Mouse (Mus musculus): ENCODE measurements around the gene Atrnl1.
"Not testable (repeated sequence)": the region's sequence is repeated elsewhere in the genome, so short reads cannot be mapped to it uniquely, and the experiment has no call there.

Atrnl1 gene

GRCm38 (mm10) chr19:57816221-57816996, 205.6 kb downstream of the Atrnl1 start:
- DNase-seq (ENCODE audit: low read depth in 1 of 2, low spot score in 2 of 2), result no peak

DNA sequence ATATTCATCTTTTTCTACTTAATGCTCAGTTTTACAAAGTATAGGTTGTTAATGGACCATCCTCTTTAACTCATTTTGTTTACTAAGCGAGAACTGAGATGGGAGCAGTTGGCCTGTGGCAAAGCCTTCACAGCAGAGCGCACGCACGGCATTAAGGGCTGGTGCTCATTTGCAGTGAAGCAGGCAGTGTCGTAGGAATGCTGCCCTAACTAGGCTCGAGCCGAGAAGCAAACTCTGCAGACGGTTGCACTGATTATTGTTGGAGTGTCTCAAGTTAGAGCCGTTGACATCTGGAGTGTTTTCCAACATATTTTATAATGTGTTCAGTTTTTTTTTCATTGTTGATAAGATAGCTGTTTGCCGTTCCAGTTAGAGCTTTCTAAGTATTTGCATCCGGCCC, 206.9 kb downstream of the Atrnl1 start:
- no peak for DNase-seq (ENCODE audit: low read depth in 1 of 2, low spot score in 2 of 2)

GRCm38 (mm10) chr19:57823446-57823845, 212.6 kb downstream of the Atrnl1 start:
- no peak for DNase-seq (ENCODE audit: low read depth in 1 of 2, low spot score in 2 of 2)

- no peak for DNase-seq (ENCODE audit: low read depth in 1 of 2, low spot score in 2 of 2)
Measured at GRCm38 (mm10) chr19:57825271-57826207, 214.7 kb downstream of the Atrnl1 start.

GRCm38 (mm10) chr19:57833083-57833482, 222.2 kb downstream of the Atrnl1 start:
- no peak for DNase-seq (ENCODE audit: low read depth in 1 of 2, low spot score in 2 of 2)

DNA sequence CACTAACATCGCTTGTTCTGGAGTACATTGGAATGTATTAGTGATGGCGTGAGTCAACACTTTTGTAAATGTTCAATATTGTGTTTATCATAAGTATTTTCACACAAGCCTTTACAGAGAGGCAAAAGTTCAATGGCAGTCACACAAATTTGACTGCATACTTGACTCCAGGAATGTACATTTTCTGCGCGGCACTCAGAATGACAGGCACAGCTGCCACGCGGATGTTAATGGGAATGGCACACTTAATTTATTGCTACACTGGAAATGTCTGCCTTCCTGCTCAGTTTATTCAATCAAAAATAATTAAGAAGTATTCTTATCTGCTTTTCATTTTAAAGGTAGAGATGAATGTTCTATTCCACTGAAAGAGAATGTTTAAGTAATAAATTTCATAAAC, 227.0 kb downstream of the Atrnl1 start:
- DNase-seq (ENCODE audit: low read depth in 1 of 2, low spot score in 2 of 2), result no peak

DNA sequence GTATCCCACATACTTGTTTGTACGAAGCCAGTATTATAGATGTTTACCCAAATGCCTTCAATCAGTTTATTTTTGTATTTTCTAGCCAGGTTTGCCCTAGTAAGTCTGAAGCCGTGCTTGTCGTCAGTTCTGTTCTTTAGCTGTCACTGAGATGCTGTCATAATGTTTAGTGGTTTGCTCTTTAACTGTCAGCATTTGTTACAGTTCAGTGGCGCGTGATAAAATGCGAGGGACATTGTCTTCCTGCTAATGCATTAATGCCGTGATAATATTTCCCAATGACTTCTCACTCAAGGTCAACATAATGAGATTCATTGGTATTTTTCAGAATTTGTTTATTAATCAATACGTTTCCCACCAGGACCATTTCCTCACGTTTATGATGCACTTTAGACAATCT, 227.7 kb downstream of the Atrnl1 start:
- no peak for DNase-seq (ENCODE audit: low read depth in 1 of 2, low spot score in 2 of 2)

DNA sequence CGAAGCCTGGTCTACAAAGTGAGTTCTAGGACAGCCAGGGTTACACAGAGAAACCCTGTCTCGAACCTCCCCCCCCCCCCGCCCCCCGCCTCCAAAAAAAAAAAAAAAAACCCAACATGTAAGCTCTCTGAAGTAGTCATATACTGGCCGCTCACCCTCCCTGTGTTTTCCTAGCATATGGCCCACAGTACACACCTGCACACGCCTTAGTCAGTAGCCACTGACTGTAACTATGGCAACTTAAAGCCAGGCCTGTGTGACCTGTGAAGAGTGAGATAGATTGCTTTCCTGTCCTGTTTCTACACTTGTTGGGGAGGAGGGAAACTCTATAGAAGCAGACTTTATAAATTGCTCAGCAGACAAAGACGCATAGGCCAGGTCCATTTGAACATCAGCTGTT, 239.1 kb downstream of the Atrnl1 start:
- DNase-seq (ENCODE audit: low read depth in 1 of 2, low spot score in 2 of 2), result no peak

- DNase-seq (ENCODE audit: low read depth in 1 of 2, low spot score in 2 of 2), result no peak
Measured at GRCm38 (mm10) chr19:57868350-57868749, 257.5 kb downstream of the Atrnl1 start.

DNA sequence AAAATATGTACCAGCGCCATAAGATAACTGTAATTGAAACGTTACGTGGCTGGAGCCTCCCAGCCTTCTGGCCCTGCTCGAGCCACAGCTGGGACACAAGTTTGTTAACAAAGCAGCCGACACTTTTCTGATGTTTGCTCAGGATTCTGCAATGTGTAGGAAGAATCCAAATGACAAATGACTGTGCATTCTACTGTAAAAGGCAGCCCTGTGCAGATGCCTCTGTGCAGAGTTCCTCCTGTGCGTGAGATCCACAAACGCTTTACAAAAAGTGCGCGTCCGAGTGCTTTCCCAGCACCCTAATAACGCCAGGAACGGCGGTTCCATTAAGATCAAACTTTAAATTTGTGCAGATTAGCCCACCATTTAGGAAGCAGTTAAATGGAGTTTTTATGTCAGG, 260.0 kb downstream of the Atrnl1 start:
- no peak for DNase-seq (ENCODE audit: low read depth in 1 of 2, low spot score in 2 of 2)

- no peak for DNase-seq (ENCODE audit: low read depth in 1 of 2, low spot score in 2 of 2)
Measured at GRCm38 (mm10) chr19:57876057-57876456, 265.2 kb downstream of the Atrnl1 start.

- no peak for DNase-seq (ENCODE audit: low read depth in 1 of 2, low spot score in 2 of 2)
Measured at GRCm38 (mm10) chr19:57877343-57877742, 266.5 kb downstream of the Atrnl1 start.

- no peak for DNase-seq (ENCODE audit: low read depth in 1 of 2, low spot score in 2 of 2)
Measured at GRCm38 (mm10) chr19:57878583-57878982, 267.7 kb downstream of the Atrnl1 start.

DNA sequence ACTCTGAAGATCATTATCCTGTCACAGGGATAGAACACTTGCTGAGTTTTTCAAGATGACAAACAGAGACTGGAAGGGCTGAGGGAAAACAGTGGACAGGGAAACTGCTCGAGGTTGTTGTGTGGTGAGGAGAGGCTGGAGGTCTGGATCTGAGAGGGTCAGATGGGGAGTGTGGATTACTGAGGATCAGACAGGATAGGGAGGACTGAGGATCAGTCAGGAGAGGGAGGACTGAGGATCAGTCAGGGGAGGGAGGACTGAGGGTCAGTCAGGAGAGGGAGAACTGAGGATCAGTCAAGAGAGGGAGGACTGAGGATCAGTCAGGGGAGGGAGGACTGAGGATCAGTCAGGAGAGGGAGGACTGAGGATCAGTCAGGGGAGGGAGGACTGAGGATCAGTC, 269.0 kb downstream of the Atrnl1 start:
- DNase-seq (ENCODE audit: low read depth in 1 of 2, low spot score in 2 of 2), result not testable (repeated sequence)

DNA sequence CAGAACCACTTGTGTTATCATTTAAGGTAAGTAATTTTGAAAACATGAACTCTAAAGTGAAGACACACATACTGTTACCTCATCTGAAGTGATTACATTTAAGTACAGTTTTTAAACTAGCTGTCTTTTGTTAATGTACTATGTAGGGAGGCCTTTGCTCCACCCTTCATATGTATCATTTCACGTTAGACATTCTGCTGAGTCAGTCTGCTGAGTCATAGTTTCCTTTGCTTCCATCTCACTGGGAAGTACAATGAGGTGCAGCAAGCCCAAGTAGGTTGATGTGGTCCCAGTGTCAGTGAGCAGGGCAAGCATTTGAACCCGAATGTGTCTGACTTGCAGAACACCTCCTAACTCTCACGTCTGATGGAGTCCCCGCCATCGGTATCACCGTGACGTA, 271.1 kb downstream of the Atrnl1 start:
- DNase-seq (ENCODE audit: low read depth in 1 of 2, low spot score in 2 of 2), result no peak

DNA sequence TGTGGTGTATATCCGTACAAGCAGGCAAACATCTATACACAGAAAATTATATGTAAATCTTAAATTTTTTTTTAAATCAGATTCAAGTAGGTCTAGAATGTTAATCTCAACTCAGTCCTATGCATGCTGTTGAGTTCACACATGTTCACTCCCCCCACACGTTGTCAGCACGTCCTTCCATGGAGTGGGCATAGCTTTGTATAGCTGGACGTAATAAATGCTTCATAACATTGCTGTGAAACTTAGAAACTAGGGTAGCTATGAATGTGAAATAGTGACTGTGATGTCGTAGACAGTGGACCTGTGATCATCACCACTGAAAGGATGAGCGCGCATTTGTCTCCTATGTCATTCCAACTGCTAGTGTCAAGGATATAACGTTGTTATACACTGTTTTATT, 278.0 kb downstream of the Atrnl1 start:
- DNase-seq (ENCODE audit: low read depth in 1 of 2, low spot score in 2 of 2), result no peak

GRCm38 (mm10) chr19:57889741-57890140, 278.9 kb downstream of the Atrnl1 start:
- DNase-seq (ENCODE audit: low read depth in 1 of 2, low spot score in 2 of 2), result no peak

- DNase-seq (ENCODE audit: low read depth in 1 of 2, low spot score in 2 of 2), result no peak
Measured at GRCm38 (mm10) chr19:57890954-57891353, 280.1 kb downstream of the Atrnl1 start.

GRCm38 (mm10) chr19:57894191-57894590, 283.4 kb downstream of the Atrnl1 start:
- no peak for DNase-seq (ENCODE audit: low read depth in 1 of 2, low spot score in 2 of 2)

- DNase-seq (ENCODE audit: low read depth in 1 of 2, low spot score in 2 of 2), result no peak
Measured at GRCm38 (mm10) chr19:57900037-57900436, 289.2 kb downstream of the Atrnl1 start.

GRCm38 (mm10) chr19:57909466-57909865, 298.6 kb downstream of the Atrnl1 start:
- DNase-seq (ENCODE audit: low read depth in 1 of 2, low spot score in 2 of 2), result no peak

DNA sequence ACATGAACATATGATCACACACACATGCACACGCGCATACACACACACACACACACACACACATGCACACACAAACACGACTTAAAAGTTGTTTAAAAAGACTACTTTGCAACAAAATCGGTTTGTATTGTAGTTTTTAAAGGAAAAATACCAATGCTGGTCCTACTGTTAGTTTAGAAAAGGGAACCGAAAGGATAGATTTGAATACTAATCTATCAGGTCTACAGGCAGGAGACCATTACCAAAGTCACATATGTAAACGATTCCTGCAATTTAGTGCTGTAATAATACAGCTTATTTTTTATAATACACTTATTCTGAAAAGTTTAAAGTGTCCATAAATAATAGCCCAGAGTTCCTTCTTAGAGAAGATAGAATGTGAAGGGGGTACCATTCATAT, 299.8 kb downstream of the Atrnl1 start:
- DNase-seq (ENCODE audit: low read depth in 1 of 2, low spot score in 2 of 2), result no peak
